Mouse (Mus musculus) B cell, adult 67 days (primary cell): ENCODE measurements around the gene Hist1h1t. TPM values are rescaled to one million over a fixed set of nuclear protein-coding genes. Genes with fewer than 3 reads are reported as not detected.

Experiments
- total RNA-seq, 2 experiments: library from RNA; stranded (reverse); gene quantifications; 4 replicates each; pipeline ENCODE4 v1.2.4; 2023

Hist1h1t gene
- total RNA-seq, result under 1 TPM; 0.65 to 0.84 TPM

DNA sequence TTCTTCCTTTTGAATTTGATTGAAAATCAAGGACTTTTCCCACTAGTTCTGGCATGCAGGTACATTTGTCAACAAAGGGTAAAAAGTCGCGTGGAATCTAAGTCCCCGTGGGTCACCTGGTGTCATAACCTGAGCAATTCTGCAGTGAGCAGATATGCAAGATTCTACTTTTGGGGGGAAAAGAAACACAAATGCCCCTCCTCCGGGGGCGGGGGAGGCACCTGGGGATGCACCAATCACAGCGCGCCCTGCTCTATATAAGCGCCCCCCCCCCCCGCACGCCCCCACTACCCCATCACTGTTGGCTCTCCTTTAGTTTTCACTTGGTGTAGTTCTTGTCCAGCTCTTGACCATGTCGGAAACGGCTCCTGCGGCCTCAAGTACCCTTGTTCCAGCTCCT lies at the start of gene Hist1h1t:
Gene Hist1h1t, plus strand, starts transcription at position 301 of the 400 bp plus-strand sequence.

DNA sequence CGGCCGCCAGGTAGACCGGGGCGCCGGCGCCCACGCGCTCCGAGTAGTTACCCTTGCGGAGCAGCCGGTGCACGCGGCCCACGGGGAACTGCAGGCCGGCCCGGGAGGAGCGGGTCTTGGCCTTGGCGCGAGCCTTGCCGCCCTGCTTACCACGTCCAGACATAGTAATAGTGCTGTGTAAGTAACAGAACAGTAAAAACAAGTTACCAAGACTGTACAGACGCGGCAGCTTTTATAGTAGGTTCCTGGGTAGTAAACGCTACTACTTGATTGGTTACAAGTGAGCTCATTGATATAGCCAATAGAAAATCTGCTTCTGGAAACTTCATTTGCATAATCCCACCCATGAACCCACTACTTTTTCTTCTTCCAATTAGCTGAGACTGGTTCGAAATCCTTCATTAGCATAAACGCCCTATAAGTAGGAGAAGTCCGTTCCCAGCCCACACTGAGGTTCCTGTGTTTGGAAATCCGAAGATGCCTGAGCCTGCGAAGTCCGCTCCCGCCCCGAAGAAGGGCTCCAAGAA lies 11.8 kb upstream of the Hist1h1t start, which contains the start of the genes Hist1h2ac and Hist1h2bc:
Gene Hist1h2ac, minus strand, starts transcription at position 194 of the 527 bp plus-strand sequence.
Gene Hist1h2bc, plus strand, starts transcription at position 445 of the 527 bp plus-strand sequence.

DNA sequence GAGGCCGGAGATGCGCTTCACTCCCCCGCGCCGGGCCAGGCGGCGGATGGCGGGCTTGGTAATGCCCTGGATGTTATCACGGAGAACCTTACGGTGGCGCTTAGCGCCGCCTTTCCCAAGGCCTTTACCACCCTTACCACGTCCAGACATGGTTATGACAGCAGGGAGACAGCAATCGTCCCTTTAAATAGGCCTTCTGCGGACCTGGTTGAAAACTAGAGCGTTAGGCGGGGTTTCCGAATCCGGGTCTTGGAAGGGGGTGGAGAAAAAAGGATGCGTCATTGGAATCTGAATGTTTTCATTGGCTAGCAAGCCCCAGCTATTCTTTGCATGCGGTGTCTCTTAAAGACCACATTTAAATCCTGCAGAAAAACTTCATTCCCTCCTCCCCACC lies 2.7 kb downstream of the Hist1h1t start, which contains the start of gene Hist1h4c:
Gene Hist1h4c, minus strand, starts transcription at position 155 of the 394 bp plus-strand sequence.

DNA sequence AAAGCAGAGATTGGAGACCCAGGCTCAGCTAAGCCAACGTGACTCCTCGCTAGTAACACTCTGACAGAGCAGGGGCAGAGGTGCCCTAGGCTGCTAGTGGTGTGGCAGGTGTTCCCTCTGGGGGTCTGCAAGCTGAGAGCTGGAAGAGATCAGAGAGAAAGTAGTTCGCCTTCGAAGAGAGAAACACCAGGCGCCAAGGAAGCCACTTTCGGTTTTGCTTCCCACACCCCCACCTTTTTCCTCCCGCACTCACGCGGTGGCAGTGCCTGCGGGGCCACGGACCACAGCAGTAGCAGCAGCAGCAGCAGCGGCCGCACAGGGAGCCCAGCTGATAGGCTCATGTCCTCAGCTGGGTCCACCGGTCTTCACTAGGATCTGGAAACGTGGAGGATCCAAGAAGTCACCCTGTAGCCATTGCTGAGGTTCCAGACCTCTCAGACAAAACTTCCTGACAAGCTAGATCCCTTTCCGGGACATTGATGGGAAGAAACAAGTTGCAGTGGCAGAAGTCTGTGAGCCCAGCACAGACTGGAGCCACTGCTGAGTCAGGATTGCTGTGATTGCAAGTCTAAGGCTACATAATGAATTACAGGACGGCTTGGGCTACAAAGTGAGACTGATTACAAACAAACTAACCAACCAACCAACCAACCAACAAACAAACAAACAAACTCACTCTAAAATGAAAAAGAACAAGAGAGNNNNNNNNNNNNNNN lies 14.9 kb downstream of the Hist1h1t start, which contains the start of gene Hfe:
Gene Hfe, minus strand, starts transcription at position 481 of the 716 bp plus-strand sequence.

DNA sequence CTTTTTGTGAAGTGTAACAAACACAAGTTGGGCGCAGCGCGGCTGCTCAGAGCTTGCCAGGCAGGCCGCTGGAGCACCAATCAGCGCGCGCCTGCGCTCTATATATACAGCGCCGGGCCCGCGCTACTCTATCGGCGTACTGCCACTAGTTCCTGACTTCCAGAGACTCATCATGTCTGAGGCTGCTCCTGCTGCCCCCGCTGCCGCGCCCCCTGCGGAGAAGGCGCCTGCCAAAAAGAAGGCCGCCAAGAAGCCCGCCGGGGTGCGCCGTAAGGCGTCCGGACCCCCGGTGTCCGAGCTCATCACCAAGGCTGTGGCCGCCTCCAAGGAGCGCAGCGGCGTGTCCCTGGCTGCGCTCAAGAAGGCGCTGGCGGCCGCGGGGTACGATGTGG lies 43.1 kb downstream of the Hist1h1t start, which contains the start of gene Hist1h1c:
Gene Hist1h1c, plus strand, starts transcription at position 132 of the 392 bp plus-strand sequence.

DNA sequence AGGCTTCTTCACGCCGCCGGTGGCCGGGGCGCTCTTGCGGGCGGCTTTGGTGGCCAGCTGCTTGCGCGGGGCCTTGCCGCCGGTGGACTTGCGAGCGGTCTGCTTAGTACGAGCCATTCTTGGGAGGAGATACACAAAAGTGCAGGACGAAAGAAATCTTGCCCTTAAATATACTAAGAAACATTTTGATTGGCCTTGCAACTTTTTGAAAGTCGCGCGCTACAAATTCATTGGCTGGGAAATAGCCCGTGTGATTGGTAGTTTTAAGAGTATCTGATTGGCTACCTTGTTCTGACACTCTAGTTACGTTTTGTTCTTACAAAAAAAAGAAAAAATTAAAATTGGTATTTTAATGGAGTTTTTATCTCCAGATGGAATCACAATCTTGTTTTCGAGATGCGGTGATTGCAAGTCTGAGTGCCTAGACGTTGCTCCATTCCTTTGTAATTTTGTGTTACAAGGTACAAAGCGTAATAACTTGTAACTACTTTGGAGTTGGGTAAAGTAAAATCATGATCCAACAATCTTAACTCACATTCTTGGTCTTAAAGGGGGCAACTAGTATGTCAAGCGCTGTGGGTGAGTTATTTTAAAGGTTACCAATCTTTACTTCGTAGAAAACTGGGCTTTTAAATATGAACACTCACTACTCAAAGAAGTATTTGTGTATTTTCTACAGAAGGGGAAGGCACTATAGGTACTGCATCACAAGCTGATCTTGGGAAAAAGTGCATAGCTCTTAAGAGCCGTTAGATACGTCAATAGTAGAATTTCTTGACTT lies 50.0 kb downstream of the Hist1h1t start, which contains the start of gene Hist1h3c:
Gene Hist1h3c, minus strand, starts transcription at position 222 of the 781 bp plus-strand sequence.

Other genes with a start within 250 kb of the Hist1h1t start
- gene Btn1a1, start 229.9 kb upstream of the Hist1h1t start, total RNA-seq, result not detected
- gene Btn2a2, start 207.0 kb upstream of the Hist1h1t start, total RNA-seq, result under 1 TPM; 0.65 to 0.67 TPM
- gene Hist1h4h, start 164.8 kb upstream of the Hist1h1t start, total RNA-seq, result 100 to 1,000 TPM; 457 TPM
- gene Hist1h2af, start 161.9 kb upstream of the Hist1h1t start, total RNA-seq, result 10 to 100 TPM; 21.3 to 28.8 TPM
- gene Hist1h3g, start 160.4 kb upstream of the Hist1h1t start, total RNA-seq, result 1 to 10 TPM; 1.4 to 6.9 TPM
- 10 to 100 TPM; 10.0 to 13.0 TPM for gene Hist1h2bh, start 152.4 kb upstream of the Hist1h1t start, total RNA-seq
- gene Hist1h3f, start 151.8 kb upstream of the Hist1h1t start, total RNA-seq, result 100 to 1,000 TPM; 111 to 119 TPM
- gene Hist1h4f, start 144.2 kb upstream of the Hist1h1t start, total RNA-seq, result 10 to 100 TPM; 55.2 to 82.9 TPM
- 10 to 100 TPM; 31.1 to 36.2 TPM for gene Hist1h1d, start 142.6 kb upstream of the Hist1h1t start, total RNA-seq
- gene Hist1h3e, start 133.4 kb upstream of the Hist1h1t start, total RNA-seq, result 100 to 1,000 TPM; 326 to 342 TPM
- 10 to 100 TPM; 29.2 to 42.2 TPM for gene Hist1h2ae, start 124.6 kb upstream of the Hist1h1t start, total RNA-seq
- gene Hist1h2bg, start 124.4 kb upstream of the Hist1h1t start, total RNA-seq, result 100 to 1,000 TPM; 649 to 669 TPM
- gene Hist1h2bf, start 121.6 kb upstream of the Hist1h1t start, total RNA-seq, result 100 to 1,000 TPM; 327 to 367 TPM
- 10 to 100 TPM; 42.6 to 61.1 TPM for gene Hist1h2ad, start 121.4 kb upstream of the Hist1h1t start, total RNA-seq
- 10 to 100 TPM; 40.0 to 45.0 TPM for gene Hist1h3d, start 120.1 kb upstream of the Hist1h1t start, total RNA-seq
- 100 to 1,000 TPM; 183 to 195 TPM for gene Hist1h4d, start 114.2 kb upstream of the Hist1h1t start, total RNA-seq
- 10 to 100 TPM; 41.6 to 47.3 TPM for gene Hist1h2be, start 74.7 kb upstream of the Hist1h1t start, total RNA-seq
- 100 to 1,000 TPM; 385 to 413 TPM for gene Hist1h1e, start 73.3 kb upstream of the Hist1h1t start, total RNA-seq
- 10 to 100 TPM; 12.5 to 15.6 TPM for gene Hist1h2ac, start 11.9 kb upstream of the Hist1h1t start, total RNA-seq
- gene Hist1h2bc, start 11.6 kb upstream of the Hist1h1t start, total RNA-seq, result 10 to 100 TPM; 24.1 to 30.1 TPM
- 100 to 1,000 TPM; 222 to 255 TPM for gene Hist1h4c, start 2.6 kb downstream of the Hist1h1t start, total RNA-seq
- gene Hfe, start 15.0 kb downstream of the Hist1h1t start, total RNA-seq, result 1 to 10 TPM in 1 of 2 experiments, not detected in 1; 1.9 TPM
- gene Hist1h1c, start 43.0 kb downstream of the Hist1h1t start, total RNA-seq, result 1,000 to 10,000 TPM in 1 of 2 experiments, 100 to 1,000 TPM in 1; 877 to 1,039 TPM
- 1 to 10 TPM; 6.8 to 7.4 TPM for gene Hist1h3c, start 49.8 kb downstream of the Hist1h1t start, total RNA-seq
- gene Hist1h2bb, start 50.9 kb downstream of the Hist1h1t start, total RNA-seq, result 10 to 100 TPM; 85.2 to 91.3 TPM
- 100 to 1,000 TPM; 102 to 130 TPM for gene Hist1h2ab, start 55.3 kb downstream of the Hist1h1t start, total RNA-seq
- gene Hist1h3b, start 56.5 kb downstream of the Hist1h1t start, total RNA-seq, result 10 to 100 TPM; 41.3 to 45.0 TPM
- gene Hist1h4b, start 61.2 kb downstream of the Hist1h1t start, total RNA-seq, result 100 to 1,000 TPM in 1 of 2 experiments, 10 to 100 TPM in 1; 90.1 to 106 TPM
- 100 to 1,000 TPM; 142 to 168 TPM for gene Hist1h4a, start 65.4 kb downstream of the Hist1h1t start, total RNA-seq
- gene Hist1h3a, start 66.6 kb downstream of the Hist1h1t start, total RNA-seq, result 100 to 1,000 TPM; 448 to 459 TPM
- gene Hist1h1a, start 67.9 kb downstream of the Hist1h1t start, total RNA-seq, result 10 to 100 TPM; 39.6 TPM
- not detected for gene Trim38, start 74.1 kb downstream of the Hist1h1t start, total RNA-seq
- not detected for gene Slc17a2, start 111.2 kb downstream of the Hist1h1t start, total RNA-seq
- gene Slc17a3, start 143.6 kb downstream of the Hist1h1t start, total RNA-seq, result not detected
- not detected for gene Slc17a1, start 171.9 kb downstream of the Hist1h1t start, total RNA-seq
- gene Slc17a4, start 219.2 kb downstream of the Hist1h1t start, total RNA-seq, result not detected
- gene Hist1h2ba, start 238.3 kb downstream of the Hist1h1t start, total RNA-seq, result not detected
- gene Hist1h2aa, start 238.6 kb downstream of the Hist1h1t start, total RNA-seq, result not detected